Mouse (Mus musculus) embryo, embryonic 9.5 days (tissue): ENCODE results near the gene Aff1.

ENCODE experiments used
- DNase-seq: peaks from one replicate; pipeline ENCODE4 v3.0.0-alpha.2; 2017; ENCODE audit errors: extremely low spot score

The Aff1 gene

DNA sequence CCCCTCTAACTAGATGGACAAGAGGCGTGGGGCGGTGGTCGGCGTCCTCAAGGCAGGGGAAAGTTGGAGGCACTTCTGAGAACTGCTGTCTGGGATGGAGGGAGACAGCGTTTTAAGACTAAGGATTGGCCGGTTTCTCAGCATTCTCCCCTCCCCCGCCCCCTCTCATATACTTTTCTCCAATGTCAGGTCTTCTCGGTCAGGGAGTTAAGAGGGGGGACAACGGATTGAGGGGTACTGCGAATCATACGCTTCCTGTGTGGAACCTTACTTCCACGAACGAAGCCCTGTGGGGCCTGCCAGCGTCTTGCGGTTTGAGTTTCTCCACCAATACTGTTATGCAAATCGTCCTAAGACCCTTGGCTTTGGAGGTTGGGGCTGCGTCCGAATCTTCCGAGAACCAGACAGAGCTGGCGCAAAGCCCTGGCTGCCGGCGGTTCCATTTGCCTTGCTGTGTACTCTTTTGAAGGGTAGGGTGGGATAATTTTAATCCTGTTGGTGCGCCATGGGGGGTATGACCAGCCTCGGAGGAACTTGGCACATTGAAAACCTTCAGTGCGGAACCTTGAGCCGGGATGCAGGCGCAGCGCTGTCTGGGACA is 967 bp downstream of the Aff1 start:
- peak; percentile 55 for DNase-seq

- DNase-seq = no peak
Observed at GRCm38 (mm10) chr5:103694094-103694493, 1.9 kb downstream of the Aff1 start.

GRCm38 (mm10) chr5:103697875-103698491 is 5.8 kb downstream of the Aff1 start:
- DNase-seq = no peak

GRCm38 (mm10) chr5:103698577-103698976 is 6.4 kb downstream of the Aff1 start:
- DNase-seq = no peak

GRCm38 (mm10) chr5:103699537-103699936 is 7.4 kb downstream of the Aff1 start:
- no peak for DNase-seq

GRCm38 (mm10) chr5:103700661-103701060 is 8.5 kb downstream of the Aff1 start:
- DNase-seq = no peak

GRCm38 (mm10) chr5:103701466-103701865 is 9.3 kb downstream of the Aff1 start:
- no peak for DNase-seq

DNA sequence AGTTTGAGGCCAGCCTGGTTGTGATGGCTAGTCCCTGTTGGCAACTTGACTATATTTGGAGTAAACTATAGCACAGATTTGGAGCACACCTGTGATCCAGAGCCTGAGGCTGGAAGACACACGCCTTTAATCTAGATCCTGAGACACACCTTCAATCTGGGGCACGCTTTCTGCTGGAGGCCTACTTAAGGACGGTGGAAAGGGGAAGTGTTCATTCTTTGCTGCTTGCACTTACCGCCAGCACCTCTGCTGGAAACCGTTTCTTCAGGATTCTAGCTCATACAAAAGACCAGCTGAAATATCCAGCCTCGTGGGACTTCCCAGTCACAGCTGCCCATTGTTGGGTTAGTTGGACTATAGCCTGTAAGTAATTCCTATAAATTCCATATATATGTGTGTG is 10.4 kb downstream of the Aff1 start:
- no peak for DNase-seq

GRCm38 (mm10) chr5:103705331-103705730 is 13.2 kb downstream of the Aff1 start:
- no peak for DNase-seq

DNA sequence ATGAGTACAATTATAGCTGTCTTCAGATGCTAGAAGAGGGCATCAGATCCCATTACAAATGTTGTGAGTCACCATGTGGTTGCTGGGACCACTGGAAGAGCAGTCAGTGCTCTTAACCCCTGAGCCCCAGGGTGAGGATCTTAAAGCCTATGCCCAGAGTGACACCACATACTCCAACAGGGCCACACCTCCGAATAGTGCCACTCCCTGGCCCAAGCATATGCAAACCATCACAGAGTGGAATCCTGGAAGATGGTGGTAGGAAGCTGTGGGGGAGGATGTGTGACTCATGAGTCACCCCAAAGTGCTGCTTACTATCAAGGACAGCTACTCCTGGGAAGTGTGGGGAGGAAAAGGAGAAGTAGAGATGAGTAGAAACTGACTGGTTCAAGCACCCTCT is 13.7 kb downstream of the Aff1 start:
- DNase-seq = no peak

DNA sequence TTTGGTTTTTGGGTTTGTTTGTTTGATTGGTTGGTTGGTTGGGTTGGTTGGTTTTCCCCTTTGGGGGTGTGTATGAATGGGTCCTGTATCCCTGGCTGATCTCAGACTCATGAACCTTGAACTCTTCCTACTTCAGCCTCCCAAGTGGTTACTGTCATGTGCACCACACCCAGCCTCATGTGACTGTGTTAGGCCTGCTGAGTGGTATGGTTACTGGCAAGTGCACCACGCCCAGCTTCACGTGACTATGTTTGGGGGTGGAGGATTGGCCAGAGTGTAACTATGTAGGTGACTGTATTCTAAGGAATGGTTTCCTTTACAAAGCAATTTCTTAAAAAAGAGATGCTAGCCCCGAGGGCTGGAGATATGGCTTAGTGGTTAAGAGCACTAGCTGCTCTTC is 16.9 kb downstream of the Aff1 start:
- no peak for DNase-seq

GRCm38 (mm10) chr5:103711886-103712285 is 19.7 kb downstream of the Aff1 start:
- DNase-seq = no peak

DNA sequence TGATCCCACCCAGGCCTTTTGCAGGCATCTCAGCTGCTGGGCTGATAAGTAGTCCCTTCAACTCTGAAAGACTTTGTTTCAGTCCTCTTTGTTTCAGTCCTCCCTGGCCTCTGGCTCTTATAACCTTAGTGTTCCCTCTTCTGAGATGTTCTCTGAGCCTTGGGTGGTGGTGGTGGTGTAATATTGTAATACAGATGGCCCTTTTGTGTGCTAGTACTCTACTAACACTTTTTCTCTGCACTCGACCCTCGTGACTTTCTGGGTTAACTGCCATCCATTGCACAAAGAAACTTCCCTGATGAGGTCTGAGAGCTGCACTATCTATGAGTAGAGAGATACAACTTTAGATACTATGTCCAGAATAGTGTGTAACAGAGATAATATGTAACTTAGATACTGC is 21.2 kb downstream of the Aff1 start:
- no peak for DNase-seq

- DNase-seq = no peak
Observed at GRCm38 (mm10) chr5:103714943-103715342, 22.8 kb downstream of the Aff1 start.

DNA sequence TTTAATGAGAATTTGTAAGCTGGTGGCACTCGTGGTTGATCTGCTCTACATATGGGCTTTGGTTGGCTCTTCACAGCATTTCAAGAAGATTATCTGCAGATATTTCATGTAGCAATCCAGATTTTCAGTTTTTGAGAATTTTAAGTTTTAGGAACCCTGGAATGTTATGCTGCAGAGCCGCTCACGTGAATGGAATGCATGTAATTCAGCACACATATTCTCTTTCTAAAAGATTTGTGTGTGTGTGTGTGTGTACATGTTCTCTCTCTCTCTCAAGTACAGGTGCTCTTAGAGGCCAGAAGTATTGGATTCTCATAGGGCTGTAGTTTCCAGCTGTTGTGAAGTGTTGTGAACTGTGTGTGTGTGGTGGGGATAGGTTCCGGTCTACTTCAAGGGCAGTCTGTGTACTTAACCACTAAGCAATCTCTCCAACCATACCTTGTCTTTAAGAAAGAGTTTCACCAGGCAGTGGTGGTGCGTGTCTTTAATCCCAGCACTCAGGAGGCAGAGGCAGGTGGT is 24.7 kb downstream of the Aff1 start:
- DNase-seq = no peak

DNA sequence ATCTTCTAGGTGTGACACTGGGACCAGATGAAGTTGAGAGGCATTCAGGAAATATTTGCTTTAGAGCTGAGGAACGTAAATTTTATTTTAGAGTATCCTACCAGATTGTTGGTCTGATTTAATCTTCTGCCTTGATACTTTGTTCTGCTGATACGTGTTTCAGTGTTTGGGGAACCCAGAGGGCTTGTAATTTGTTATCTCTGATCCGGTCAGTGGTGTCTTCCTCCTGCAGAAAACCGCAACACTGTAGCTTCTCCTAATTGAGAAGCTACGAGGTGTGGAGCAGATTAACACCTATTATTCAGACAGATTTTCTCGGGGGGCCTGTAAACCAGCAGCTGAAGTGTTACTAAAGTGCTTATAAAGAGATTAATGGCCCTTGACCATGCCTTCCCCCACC is 27.0 kb downstream of the Aff1 start:
- no peak for DNase-seq

DNA sequence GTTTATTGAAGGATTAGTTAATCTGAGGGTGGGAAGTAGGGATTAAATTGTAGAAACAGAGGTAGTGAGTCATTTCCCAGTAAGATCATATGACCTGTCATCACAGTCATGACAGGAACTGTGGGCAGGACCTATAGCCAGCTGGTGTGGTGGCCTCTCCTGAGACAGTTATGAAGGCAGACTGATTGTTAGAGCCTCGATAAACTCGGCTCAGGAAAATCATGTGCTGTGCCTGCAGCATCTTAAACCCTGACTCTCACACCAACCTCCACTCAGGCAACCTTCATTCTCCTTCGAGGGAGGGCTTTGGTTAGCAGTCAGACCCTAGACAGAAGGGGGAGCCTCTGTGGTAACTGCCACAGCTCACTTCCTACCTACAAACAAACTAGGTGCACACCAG is 27.7 kb downstream of the Aff1 start:
- no peak for DNase-seq

DNA sequence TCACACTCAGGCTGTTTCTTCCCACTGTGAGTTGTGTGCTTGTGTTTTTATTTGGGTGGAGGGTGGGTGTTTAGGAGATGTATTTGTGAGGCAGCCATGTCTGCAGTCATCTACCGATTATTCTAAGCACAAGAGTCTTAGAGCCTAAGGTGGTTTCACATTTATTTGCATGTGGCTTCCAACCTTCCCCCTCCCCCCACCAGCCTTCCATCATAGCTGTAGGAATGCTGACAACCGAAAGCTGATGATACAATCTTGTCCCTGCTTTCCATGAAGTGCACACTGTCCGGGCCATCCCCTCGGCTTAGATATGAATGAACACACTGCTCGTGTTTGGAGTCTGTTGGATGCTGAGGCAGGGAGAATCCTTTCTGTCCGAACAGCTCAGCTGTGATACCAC is 28.8 kb downstream of the Aff1 start:
- no peak for DNase-seq

GRCm38 (mm10) chr5:103721490-103721889 is 29.3 kb downstream of the Aff1 start:
- no peak for DNase-seq

- no peak for DNase-seq
Observed at GRCm38 (mm10) chr5:103722721-103723120, 30.5 kb downstream of the Aff1 start.

DNA sequence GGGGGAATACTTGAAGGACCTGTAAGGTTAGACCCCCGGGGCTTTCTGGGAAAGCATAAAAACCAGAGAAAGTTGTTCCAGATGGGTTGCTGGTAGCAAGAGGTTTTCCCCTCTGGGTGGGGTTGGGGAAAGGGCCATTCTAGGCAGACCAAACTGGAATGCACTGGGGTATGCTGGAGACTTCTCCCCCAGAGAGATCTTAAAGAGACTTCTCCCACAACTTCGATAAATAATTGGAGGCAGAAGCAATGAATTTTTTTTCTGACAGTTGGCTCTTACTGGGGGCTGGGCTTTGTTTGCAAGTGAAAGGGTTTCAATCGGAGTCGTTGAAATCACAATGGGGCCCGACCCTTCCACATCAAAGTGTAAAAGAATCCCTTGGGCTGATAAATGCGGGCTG is 32.2 kb downstream of the Aff1 start:
- DNase-seq = no peak

- DNase-seq = no peak
Observed at GRCm38 (mm10) chr5:103724823-103725222, 32.6 kb downstream of the Aff1 start.

DNA sequence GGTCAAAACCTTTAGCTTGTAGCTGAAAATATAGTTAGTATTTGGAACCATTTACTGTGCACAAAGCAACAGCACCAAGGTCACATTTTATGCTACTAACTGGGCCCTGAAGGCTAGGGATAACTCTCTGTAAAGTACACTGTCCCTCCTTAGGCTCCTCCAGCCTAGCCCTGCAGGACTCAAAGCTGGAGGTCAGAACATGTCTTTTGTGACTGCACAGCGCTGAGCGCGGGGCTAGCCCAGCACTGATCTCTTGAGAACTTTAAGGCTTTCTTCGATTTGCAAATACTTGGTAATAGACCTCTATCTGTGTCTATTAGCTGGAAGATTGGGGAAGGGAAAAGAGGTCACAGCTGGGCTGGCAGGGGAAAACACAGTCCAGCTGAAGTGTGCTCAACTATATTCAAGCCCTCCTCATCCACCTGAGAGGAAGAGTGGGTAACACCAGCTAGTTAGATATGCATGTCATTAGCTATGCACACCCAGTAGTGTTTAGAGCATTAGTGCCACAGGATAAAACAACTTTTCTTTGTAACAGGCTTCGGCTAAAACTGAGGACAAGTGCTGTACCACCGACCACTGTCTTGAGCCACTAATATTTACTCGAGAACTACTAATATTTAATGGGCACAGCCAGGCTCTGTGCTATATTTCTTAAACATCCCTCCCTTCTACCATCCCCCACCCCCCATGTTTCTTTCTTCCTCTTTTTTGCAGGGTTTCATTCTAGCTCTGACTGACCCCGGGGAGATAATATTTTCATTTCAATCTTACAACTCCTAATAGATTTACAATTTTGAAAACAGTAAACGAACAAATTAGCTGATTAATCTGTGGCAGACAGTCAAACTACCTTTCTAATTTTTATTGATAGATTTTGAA is 33.3 kb downstream of the Aff1 start:
- no peak for DNase-seq
